Comparison of ENCODE assay signal across 7 mouse cellular contexts in the genomic region with DNA sequence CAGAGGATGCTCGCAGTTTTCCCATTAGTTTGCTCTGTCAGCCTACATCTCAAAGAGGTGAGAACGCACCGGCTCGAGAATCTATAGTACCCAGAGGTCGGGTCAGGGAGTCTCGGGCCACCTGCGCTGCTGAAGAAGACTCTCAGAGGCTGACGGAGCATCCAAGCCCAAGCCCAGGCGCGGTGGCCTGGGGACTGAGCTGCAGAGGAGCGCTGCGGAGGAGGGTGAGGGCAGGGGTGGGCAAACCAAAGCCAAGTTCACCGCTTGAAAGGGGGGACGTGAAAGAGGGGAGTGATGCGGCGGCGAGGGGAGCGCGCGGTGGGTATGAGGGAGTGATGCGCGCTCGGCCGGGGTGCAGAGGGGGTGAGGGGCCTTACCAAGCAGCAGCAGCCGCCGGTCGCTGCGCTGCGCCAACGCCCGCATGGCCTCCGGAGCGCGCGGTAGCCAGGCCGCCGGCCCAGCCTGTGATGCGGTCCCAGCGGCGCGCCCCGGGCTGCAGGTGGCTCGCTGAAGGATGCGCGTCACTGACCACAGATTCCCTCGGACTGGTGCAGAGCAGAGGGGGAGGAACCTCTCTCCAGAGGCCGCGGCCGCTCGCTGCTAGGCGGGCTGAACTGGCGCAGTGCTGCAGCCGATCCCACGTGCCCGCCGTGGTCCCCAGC. TPM values are rescaled to one million over a fixed set of nuclear protein-coding genes. Genes with fewer than 3 reads are reported as not detected.
A peak's percentile ranks its signal among the peaks of the same experiment; 100 is the strongest.
DNase-seq lines count a peak whose midpoint lies in the region; ATAC-seq and TF ChIP-seq lines count a peak whose summit lies in the region.

A gene (minus strand): TSS at position 647 of the 662 bp plus-strand sequence.

- H3K4me3 ChIP-seq in heart, embryonic 15.5 days, result peak within 1 kb of the TSS; percentile 47
- peak within 1 kb of the TSS; percentile 58 for H3K4me3 ChIP-seq in midbrain, embryonic 10.5 days
- peak within 1 kb of the TSS; percentile 37 for H3K4me3 ChIP-seq in small intestine, adult 2 months (ENCODE audit: low read depth, low read length)

- TF ChIP-seq POLR2A in small intestine, adult 2 months (IDR thresholded peaks at IDR 0.05; ENCODE audit: low read depth, low read length), result no peak

- no peak within 1 kb of the TSS for H3K9ac ChIP-seq in heart, embryonic 15.5 days

- H3K4me1 ChIP-seq in heart, embryonic 15.5 days (replicated peaks), result peaks cover 15% of the 10 kb centered on the region
- peaks cover 15% of the 10 kb centered on the region for H3K4me1 ChIP-seq in midbrain, embryonic 10.5 days
- no peaks in the 10 kb centered on the region for H3K4me1 ChIP-seq in small intestine, adult 2 months (ENCODE audit: control insufficient read depth, insufficient read depth, insufficient read length, low read length)

- H3K27ac ChIP-seq in heart, embryonic 15.5 days, result no peak within 1 kb of the TSS
- H3K27ac ChIP-seq in midbrain, embryonic 10.5 days (replicated peaks), result no peak within 1 kb of the TSS
- H3K27ac ChIP-seq in small intestine, adult 2 months (ENCODE audit: insufficient read depth, low read depth, low read length), result no peak within 1 kb of the TSS

- H3K36me3 ChIP-seq in heart, embryonic 15.5 days, result no peaks in the 10 kb centered on the region
- H3K36me3 ChIP-seq in midbrain, embryonic 10.5 days, result no peaks in the 10 kb centered on the region
- no peaks in the 10 kb centered on the region for H3K36me3 ChIP-seq in small intestine, adult 2 months (ENCODE audit: control insufficient read depth, insufficient read depth, low read length)

- no peak for TF ChIP-seq CTCF in small intestine, adult 2 months (IDR thresholded peaks at IDR 0.05; ENCODE audit: extremely low read depth, insufficient read length, insufficient replicate concordance, low read depth, low read length)

- H3K27me3 ChIP-seq in heart, embryonic 15.5 days, result peaks cover 50% of the 10 kb centered on the region
- H3K27me3 ChIP-seq in midbrain, embryonic 10.5 days (ENCODE audit: low read depth, poor library complexity, severe bottlenecking), result peaks cover 55% of the 10 kb centered on the region
- peaks cover 24% of the 10 kb centered on the region for H3K27me3 ChIP-seq in small intestine, adult 2 months (ENCODE audit: control insufficient read depth, insufficient read depth, low read length)

- under 1% methylated on average over 53 of the region's 56 CpGs for WGBS in heart, embryonic 15.5 days
- WGBS in midbrain, embryonic 10.5 days, result under 1% methylated on average over 56 of the region's 56 CpGs
- 2% methylated on average over 56 of the region's 56 CpGs for WGBS in small intestine, adult 2 months

- no peaks in the 10 kb centered on the region for H3K9me3 ChIP-seq in heart, embryonic 15.5 days (replicated peaks)
- 0 out of 2 replicates have a peak, but pooled peaks cover 3% of the 10 kb centered on the region for H3K9me3 ChIP-seq in midbrain, embryonic 10.5 days (replicated peaks)

- ATAC-seq in heart, embryonic 15.5 days (replicated peaks; ENCODE audit: insufficient number of reproducible peaks, insufficient read depth, low FRiP score, low read depth), result peak; percentile 74

- peak; percentile 17 for DNase-seq in thymus, postnatal 14 days
- no peak for DNase-seq in thymus, adult 18-20 months
- peak; percentile 68 to 78 for DNase-seq in cerebellum, postnatal 25 days
- DNase-seq in layer of hippocampus, postnatal 36 days, result peak; percentile 21 to 41
- peak; percentile 62 for DNase-seq in midbrain, embryonic 10.5 days (ENCODE audit: low spot score)

- H3K4me2 ChIP-seq in heart, embryonic 15.5 days, result peak within 1 kb of the TSS; percentile 81

RNA-seq across cellular contexts. Expression of the gene that starts here (rescaled TPM):
- 0.09 and 0.24 TPM in 2 replicates for polyA plus RNA-seq in heart, embryonic 15.5 days (2015; fragmentation: Nextera tagmentation; extraction: Ambion mirVana)
- total RNA-seq in layer of hippocampus, postnatal 36 days (2021), result 1 to 10 TPM; 8.5 to 9.8 TPM
- polyA plus RNA-seq in midbrain, embryonic 10.5 days (2016; fragmentation: Nextera tagmentation; extraction: Ambion mirVana), result 0.02 and 0.12 TPM in 2 replicates
- 0.32 and 0.53 TPM in 2 replicates for polyA plus RNA-seq in small intestine, adult 2 months (2012; rRNA removed)

Comparison
In these comparisons a context has a peak if more than half of its experiments do, and no peak if none do; other contexts are left out.
1. DNase-seq: peak in thymus, postnatal 14 days (single experiment), cerebellum, postnatal 25 days (2 of 2) and layer of hippocampus, postnatal 36 days (2 of 2); none in thymus, adult 18-20 months (0 of 2).
2. Peak in ATAC-seq, H3K4me3 ChIP-seq and H3K4me2 ChIP-seq in heart, embryonic 15.5 days; RNA of the gene not detected or under 1 TPM.
3. Peak in DNase-seq and H3K4me3 ChIP-seq in midbrain, embryonic 10.5 days; RNA of the gene not detected or under 1 TPM.
4. Peak in every context shown above with its lines, with median percentiles within 50 percentile points of each other: H3K4me3 ChIP-seq.